Mouse (Mus musculus): ENCODE results near the gene Dtx4.

GRCm38 (mm10) chr19:12483782-12484181 is 17.5 kb downstream of the Dtx4 start:
- TF ChIP-seq CTCF (IDR thresholded peaks at IDR 0.05; ENCODE audit: control insufficient read depth, insufficient read depth, insufficient read length) (no peak), MAX (IDR thresholded peaks at IDR 0.05) (no peak), CEBPB (IDR thresholded peaks at IDR 0.05; ENCODE audit: low read depth) (no peak), MYOD1 (IDR thresholded peaks at IDR 0.05; ENCODE audit: control insufficient read depth, insufficient read length, low read depth) (no peak), USF1 (IDR thresholded peaks at IDR 0.05; ENCODE audit: low read depth) (no peak), FOSL1 (IDR thresholded peaks at IDR 0.05; ENCODE audit: insufficient read depth, low read length, poor library complexity, severe bottlenecking) (no peak), MYOG (IDR thresholded peaks at IDR 0.05; ENCODE audit: control insufficient read depth, extremely low read depth, insufficient read length) (no peak)
